Mouse (Mus musculus): ENCODE measurements at regions not wholly inside any gene's neighbourhood (a gene's known extent, or its start where the extent isn't known, plus 50 kb on each side); places are given as distances from the start of the nearest gene placed in this dataset.

DNA sequence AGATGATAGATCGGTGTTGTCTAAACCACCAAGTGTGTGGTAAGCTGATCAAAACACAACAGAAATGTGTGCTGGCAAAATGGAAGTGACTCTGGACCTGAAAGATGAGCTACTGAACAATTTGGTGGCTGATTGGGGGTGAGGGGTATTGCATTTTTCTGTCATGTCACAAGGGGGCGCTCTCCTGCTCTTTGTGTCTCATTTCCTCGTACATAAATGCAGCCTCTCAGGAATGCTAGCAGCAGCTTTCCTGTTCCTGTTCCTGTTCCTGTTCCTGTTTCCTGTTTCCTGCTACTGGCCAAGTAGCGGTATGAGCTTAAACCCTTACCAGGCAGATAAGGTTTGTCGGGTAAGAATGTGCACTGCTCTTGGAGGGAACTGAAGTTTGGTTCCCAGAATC lies 134.7 kb upstream of the Fstl4 start:
- TF ChIP-seq CTCF (IDR thresholded peaks at IDR 0.05; ENCODE audit: low read depth): peak; percentile 52
- no peak for TF ChIP-seq EP300 (IDR thresholded peaks at IDR 0.05; ENCODE audit: low read depth)

Data from liver, postnatal 0 days (tissue).